Mouse (Mus musculus): Measurements from ENCODE around the gene Sgca. TPM values are rescaled to one million over a fixed set of nuclear protein-coding genes. Genes with fewer than 3 reads are reported as not detected.
"Not testable (repeated sequence)": the region's sequence is repeated elsewhere in the genome, so short reads cannot be mapped to it uniquely, and the experiment has no call there.

Gene Sgca
- polyA plus RNA-seq, 1 experiment from 2014 or later = 0.26 TPM

DNA sequence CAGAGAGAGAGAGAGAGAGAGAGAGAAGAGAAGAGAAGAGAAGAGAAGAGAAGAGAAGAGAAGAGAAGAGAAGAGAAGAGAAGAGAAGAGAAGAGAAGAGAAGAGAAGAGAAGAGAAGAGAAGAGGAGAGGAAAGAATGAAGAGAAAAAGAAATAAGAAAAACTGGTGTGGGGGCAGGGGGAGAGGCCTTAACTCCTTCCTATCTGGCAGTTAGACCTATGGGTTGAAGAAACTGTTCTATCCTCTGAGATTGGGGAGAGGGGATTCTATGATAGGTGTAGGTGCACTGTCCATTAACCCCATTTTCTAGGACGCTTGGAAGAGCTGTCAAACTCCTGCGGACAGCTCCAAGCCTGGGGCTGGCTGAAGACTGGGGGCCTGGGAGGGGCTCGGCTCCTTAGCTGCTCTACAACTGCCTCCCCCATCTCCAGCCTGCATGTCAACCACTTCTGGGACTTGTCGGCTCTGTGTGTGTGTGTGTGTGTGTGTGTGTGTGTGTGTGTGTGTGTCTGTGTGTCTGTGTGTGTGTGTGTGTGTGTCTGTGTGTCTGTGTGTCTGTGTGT, 34.8 kb upstream of the Sgca start:
- H3K27ac ChIP-seq (ENCODE audit: low read length) = not testable (repeated sequence)
- H3K4me2 ChIP-seq (ENCODE audit: low read depth, low read length) = peak overlapping the region; percentile 85
- WGBS = 19% methylated on average over 4 of the region's 4 CpGs

DNA sequence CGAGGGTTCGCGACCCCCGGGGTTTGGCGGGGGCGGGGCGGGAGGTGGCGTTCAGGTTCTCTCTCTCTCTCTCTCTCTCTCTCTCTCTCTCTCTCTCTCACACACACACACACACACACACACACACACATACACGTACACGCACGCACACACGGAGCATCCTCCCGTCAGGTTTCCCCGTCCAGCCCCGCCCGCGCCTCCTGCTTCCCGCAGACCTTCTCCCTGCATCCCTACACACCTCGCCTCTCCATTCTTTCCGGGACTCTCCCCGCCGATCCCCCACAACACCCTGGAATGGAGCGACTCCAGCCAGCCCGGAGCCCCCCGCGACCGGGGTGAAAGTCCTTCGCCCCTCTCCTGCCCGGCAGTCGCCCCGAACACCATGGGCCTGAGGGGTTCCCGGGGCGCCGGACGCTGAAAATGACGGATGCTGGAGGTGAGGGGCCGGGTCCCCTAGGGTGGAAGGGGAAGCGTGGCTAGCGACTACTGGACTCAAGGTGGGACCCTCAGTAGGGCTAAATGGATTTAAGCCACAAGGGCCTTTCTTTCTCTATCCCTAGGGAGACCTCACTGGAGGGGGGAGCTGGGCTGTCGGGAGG, 34.1 kb upstream of the Sgca start:
- H3K4me3 ChIP-seq (ENCODE audit: low read length) = peak overlapping the region; percentile 65
- peaks cover 31% of the 10 kb centered on the region for H3K4me1 ChIP-seq (ENCODE audit: control insufficient read depth, insufficient read depth, low read length)
- H3K27ac ChIP-seq (ENCODE audit: low read length) = peak overlapping the region; percentile 91
- H3K4me2 ChIP-seq (ENCODE audit: low read depth, low read length) = peak overlapping the region; percentile 85
- ATAC-seq = peak; percentile 25; the same call in 1 of the 2 replicates
- 1% methylated on average over 40 of the region's 40 CpGs for WGBS
- H3K36me3 ChIP-seq (ENCODE audit: control insufficient read depth, insufficient read depth, low read length) = no peaks in the 10 kb centered on the region
- H3K9ac ChIP-seq (ENCODE audit: low read depth, low read length) = peak overlapping the region; percentile 84
- H3K27me3 ChIP-seq (replicated peaks; ENCODE audit: control insufficient read depth, insufficient read depth, low read length) = no peaks in the 10 kb centered on the region
- H3K9me3 ChIP-seq (ENCODE audit: control insufficient read depth, low read length) = no peaks in the 10 kb centered on the region

More for the DNA sequence above, 34.8 kb upstream of the Sgca start:
- H3K27me3 ChIP-seq (replicated peaks; ENCODE audit: control insufficient read depth, insufficient read depth, low read length); ATAC-seq; H3K36me3 ChIP-seq (ENCODE audit: control insufficient read depth, insufficient read depth, low read length); H3K9me3 ChIP-seq (ENCODE audit: control insufficient read depth, low read length): not testable (repeated sequence)
- Histone ChIP-seq H3K9ac (ENCODE audit: low read depth, low read length) (peak overlapping the region; percentile 41; the same call in 1 of the 2 replicates), H3K4me3 (ENCODE audit: low read length) (peak overlapping the region; percentile 65), H3K4me1 (ENCODE audit: control insufficient read depth, insufficient read depth, low read length) (peaks cover 30% of the 10 kb centered on the region)

DNA sequence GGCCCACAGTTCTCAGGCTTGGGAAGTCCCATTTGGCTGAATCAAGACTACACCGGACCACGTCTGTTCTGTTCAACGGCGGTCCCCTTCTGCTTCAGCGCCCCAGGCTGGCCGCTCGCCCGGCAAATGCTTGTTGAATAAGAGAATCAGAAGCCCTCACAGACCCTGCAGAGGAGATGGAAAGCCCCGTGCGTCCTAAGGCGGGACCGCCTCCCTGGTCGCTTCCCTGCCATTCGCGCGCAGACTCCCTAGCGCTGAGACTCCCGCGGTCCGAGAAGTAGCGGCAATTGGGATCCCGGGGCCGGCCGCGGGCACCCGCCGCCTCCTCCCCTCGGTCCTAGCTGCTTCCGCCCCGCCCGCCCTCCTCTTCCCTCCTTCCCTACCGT, 33.5 kb upstream of the Sgca start, which contains the start of gene Samd14:
TSS of gene Samd14 (plus strand) at position 251 of the 386 bp plus-strand sequence.
- peak; percentile 60 for ATAC-seq
- Histone ChIP-seq H3K4me2 (ENCODE audit: low read depth, low read length) (peak within 1 kb of the TSS; percentile 85), H3K36me3 (ENCODE audit: control insufficient read depth, insufficient read depth, low read length) (0 out of 2 replicates have a peak, but pooled peaks cover 2% of the 10 kb centered on the region), H3K27me3 (replicated peaks; ENCODE audit: control insufficient read depth, insufficient read depth, low read length) (no peaks in the 10 kb centered on the region), H3K9ac (ENCODE audit: low read depth, low read length) (peak within 1 kb of the TSS; percentile 84), H3K4me3 (ENCODE audit: low read length) (peak within 1 kb of the TSS; percentile 65), H3K4me1 (ENCODE audit: control insufficient read depth, insufficient read depth, low read length) (peaks cover 31% of the 10 kb centered on the region), H3K9me3 (ENCODE audit: control insufficient read depth, low read length) (no peaks in the 10 kb centered on the region), H3K27ac (ENCODE audit: low read length) (peak within 1 kb of the TSS; percentile 91)
- WGBS = under 1% methylated on average over 32 of the region's 32 CpGs

DNA sequence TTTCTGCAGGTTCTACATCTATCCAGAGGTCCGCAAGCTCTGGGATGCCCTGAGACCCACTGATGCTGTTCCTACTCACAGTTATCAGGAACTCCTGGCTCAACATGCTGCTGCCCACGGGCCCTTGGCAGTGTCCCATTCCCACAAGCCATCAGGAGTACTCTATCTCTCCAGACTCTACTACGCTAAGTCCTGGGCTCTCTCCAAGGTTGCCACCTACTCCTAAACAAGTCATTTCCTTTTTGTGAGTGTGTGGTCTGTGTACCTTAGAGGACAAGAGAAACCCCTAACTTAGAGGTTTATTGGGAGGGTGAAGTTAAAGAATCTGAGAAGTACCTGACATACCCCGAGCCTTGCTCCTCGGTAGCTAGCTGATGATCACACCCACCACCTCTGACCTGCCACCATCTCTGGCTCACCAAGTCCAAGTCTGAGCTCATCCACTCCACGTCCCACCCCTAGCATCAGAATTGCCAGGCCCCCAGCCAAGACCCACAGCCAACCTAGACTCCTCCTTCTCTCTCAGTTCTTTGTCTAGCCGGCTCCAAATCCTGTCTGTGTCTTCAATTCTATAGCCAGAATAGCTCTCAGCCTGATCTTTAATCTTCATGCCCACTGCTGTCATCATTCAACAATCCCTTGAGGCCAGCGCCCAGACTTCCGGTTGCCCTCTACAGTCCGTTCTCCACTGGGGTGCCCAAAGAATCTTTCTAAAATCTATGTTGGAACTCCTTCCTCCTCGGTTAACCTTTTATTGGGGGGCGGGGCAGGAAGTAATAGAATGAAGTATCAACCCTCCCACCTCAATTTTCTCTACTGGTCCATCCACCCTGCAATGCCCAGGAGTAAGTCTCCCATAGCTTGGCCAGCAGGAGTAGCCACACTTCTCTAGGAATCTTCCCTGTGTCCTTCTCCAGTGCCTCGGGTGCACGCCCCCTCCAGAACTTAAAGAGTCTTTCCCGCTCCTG, 32.8 kb upstream of the Sgca start:
- peaks cover 31% of the 10 kb centered on the region for H3K4me1 ChIP-seq (ENCODE audit: control insufficient read depth, insufficient read depth, low read length)
- peak; percentile 6; the same call in 1 of the 2 replicates for ATAC-seq

DNA sequence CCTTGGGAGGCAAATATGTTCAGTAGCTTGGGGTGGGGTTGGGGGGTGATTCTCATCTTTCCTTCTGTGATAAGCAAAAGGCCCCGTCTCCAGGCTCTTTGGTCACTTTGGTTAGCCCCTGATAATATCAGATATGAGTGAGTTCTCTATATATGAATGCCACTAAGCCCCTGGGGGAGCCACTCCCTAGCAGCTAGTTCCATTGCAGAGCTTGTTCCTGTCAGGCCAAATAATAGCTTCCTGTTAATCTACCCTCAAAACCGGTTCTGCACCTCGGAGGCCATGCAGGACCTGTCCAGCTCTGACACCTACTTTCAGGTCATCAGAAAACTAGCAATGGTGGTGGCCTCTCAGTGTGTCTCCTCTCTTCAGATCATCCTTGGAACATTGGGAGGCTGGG, 31.3 kb upstream of the Sgca start:
- Histone ChIP-seq H3K9me3 (ENCODE audit: control insufficient read depth, low read length) (no peaks in the 10 kb centered on the region), H3K4me2 (ENCODE audit: low read depth, low read length) (no peak overlapping the region), H3K27ac (ENCODE audit: low read length) (peak overlapping the region; percentile 46; the same call in 1 of the 2 replicates), H3K36me3 (ENCODE audit: control insufficient read depth, insufficient read depth, low read length) (peaks cover 9% of the 10 kb centered on the region; the same call in 1 of the 2 replicates), H3K4me3 (ENCODE audit: low read length) (no peak overlapping the region), H3K27me3 (replicated peaks; ENCODE audit: control insufficient read depth, insufficient read depth, low read length) (no peaks in the 10 kb centered on the region), H3K4me1 (ENCODE audit: control insufficient read depth, insufficient read depth, low read length) (peaks cover 28% of the 10 kb centered on the region), H3K9ac (ENCODE audit: low read depth, low read length) (no peak overlapping the region)
- ATAC-seq = no peak
- WGBS = 53% methylated on average over 3 of the region's 3 CpGs

More for the DNA sequence above, 32.8 kb upstream of the Sgca start:
- 34% methylated on average over 15 of the region's 15 CpGs for WGBS
- Histone ChIP-seq H3K36me3 (ENCODE audit: control insufficient read depth, insufficient read depth, low read length) (0 out of 2 replicates have a peak, but pooled peaks cover 3% of the 10 kb centered on the region), H3K4me3 (ENCODE audit: low read length) (peak overlapping the region; percentile 65), H3K4me2 (ENCODE audit: low read depth, low read length) (peak overlapping the region; percentile 85), H3K9ac (ENCODE audit: low read depth, low read length) (peak overlapping the region; percentile 84), H3K27me3 (replicated peaks; ENCODE audit: control insufficient read depth, insufficient read depth, low read length) (no peaks in the 10 kb centered on the region), H3K9me3 (ENCODE audit: control insufficient read depth, low read length) (no peaks in the 10 kb centered on the region), H3K27ac (ENCODE audit: low read length) (peak overlapping the region; percentile 91)

DNA sequence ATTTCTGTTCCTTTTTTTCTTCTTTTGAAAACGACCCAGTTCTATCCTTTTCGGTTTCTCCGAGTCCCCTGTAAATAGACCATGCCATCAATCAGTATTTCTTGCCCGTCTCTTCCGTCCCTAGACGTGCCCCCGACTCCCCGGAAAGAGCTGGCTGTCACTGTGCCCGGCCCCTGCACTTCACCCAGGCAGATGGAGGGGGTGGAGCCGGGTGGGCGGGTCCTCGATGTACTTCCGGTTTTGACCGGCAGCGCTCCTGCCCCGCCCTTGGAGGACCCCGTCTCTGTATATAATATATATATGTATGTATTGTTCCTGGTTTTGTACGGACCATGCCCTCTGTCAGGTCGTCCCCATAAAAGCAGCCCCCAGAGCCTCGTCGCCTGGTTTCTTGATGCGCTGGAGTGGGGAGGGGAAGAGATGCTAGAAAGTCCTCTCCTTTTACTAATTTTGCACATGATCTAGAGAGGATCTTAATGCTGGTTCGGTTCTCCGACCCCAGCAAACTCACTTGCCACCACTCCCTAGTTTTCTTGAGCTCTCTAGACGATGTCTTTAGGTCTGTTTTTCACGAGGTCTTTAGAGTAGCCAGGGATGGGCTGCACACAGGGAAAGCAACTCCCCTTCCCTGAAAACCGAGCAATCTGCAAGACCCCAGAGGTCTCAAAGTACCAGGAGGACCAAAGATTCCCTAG, 30.5 kb upstream of the Sgca start:
- Histone ChIP-seq H3K9me3 (ENCODE audit: control insufficient read depth, low read length) (no peaks in the 10 kb centered on the region), H3K27me3 (replicated peaks; ENCODE audit: control insufficient read depth, insufficient read depth, low read length) (no peaks in the 10 kb centered on the region), H3K4me2 (ENCODE audit: low read depth, low read length) (peak overlapping the region; percentile 66), H3K4me1 (ENCODE audit: control insufficient read depth, insufficient read depth, low read length) (peaks cover 25% of the 10 kb centered on the region), H3K4me3 (ENCODE audit: low read length) (peak overlapping the region; percentile 47), H3K36me3 (ENCODE audit: control insufficient read depth, insufficient read depth, low read length) (peaks cover 12% of the 10 kb centered on the region; the same call in 1 of the 2 replicates), H3K27ac (ENCODE audit: low read length) (peak overlapping the region; percentile 54), H3K9ac (ENCODE audit: low read depth, low read length) (peak overlapping the region; percentile 63)
- WGBS = 1% methylated on average over 27 of the region's 27 CpGs
- ATAC-seq = peak; percentile 74

DNA sequence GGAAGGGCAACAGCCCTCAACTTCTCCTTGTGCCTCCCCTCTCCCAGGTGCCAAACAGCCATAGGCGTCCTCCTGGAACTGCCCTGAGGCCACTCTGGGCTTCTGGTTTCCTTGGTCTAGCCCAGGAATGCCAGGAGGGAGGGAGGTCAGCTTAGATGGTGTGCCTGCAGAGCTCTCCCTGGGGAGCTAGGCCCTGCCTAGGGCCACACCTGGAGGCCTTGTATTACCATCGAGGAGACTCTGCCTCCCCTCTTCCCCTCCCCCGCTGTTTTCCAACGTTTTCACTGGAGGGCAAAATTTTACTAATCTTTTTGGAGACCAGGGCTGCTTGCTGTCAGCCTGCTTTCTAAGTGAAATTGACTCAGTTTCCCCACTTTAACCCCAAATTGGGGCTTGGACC, 29.9 kb upstream of the Sgca start:
- Histone ChIP-seq H3K4me1 (ENCODE audit: control insufficient read depth, insufficient read depth, low read length) (peaks cover 25% of the 10 kb centered on the region), H3K27ac (ENCODE audit: low read length) (peak overlapping the region; percentile 54), H3K4me2 (ENCODE audit: low read depth, low read length) (peak overlapping the region; percentile 66), H3K9me3 (ENCODE audit: control insufficient read depth, low read length) (no peaks in the 10 kb centered on the region), H3K9ac (ENCODE audit: low read depth, low read length) (peak overlapping the region; percentile 63), H3K36me3 (ENCODE audit: control insufficient read depth, insufficient read depth, low read length) (peaks cover 12% of the 10 kb centered on the region; the same call in 1 of the 2 replicates), H3K4me3 (ENCODE audit: low read length) (peak overlapping the region; percentile 47), H3K27me3 (replicated peaks; ENCODE audit: control insufficient read depth, insufficient read depth, low read length) (no peaks in the 10 kb centered on the region)
- WGBS = 37% methylated on average over 4 of the region's 4 CpGs
- ATAC-seq = no peak

DNA sequence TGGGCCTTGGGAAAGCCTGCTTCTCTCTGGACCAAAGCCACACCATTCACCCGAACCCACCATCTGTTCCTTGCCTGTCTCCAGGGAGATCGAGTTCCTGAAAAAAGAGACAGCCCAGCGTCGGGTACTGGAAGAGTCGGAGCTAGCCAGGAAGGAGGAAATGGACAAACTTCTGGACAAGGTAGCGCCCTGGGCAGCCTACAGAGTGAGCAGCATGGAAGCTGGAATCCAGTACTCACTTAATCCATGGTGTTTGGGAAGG, 28.7 kb upstream of the Sgca start:
- peaks cover 28% of the 10 kb centered on the region for H3K4me1 ChIP-seq (ENCODE audit: control insufficient read depth, insufficient read depth, low read length)
- peaks cover 14% of the 10 kb centered on the region; the same call in 1 of the 2 replicates for H3K36me3 ChIP-seq (ENCODE audit: control insufficient read depth, insufficient read depth, low read length)
- no peak overlapping the region for H3K27ac ChIP-seq (ENCODE audit: low read length)
- no peak overlapping the region for H3K9ac ChIP-seq (ENCODE audit: low read depth, low read length)
- 58% methylated on average over 6 of the region's 6 CpGs for WGBS
- ATAC-seq = no peak
- H3K4me3 ChIP-seq (ENCODE audit: low read length) = no peak overlapping the region
- no peaks in the 10 kb centered on the region for H3K9me3 ChIP-seq (ENCODE audit: control insufficient read depth, low read length)
- no peaks in the 10 kb centered on the region for H3K27me3 ChIP-seq (replicated peaks; ENCODE audit: control insufficient read depth, insufficient read depth, low read length)
- H3K4me2 ChIP-seq (ENCODE audit: low read depth, low read length) = no peak overlapping the region

Data from intestine, embryonic 16.5 days (tissue).